Mouse (Mus musculus) cortical plate, adult 2 months (tissue): ENCODE data around the gene Pwp2.

Experiments
- CTCF ChIP-seq: fragments of 200-500 bp; IDR thresholded peaks from 2 replicates; pipeline ENCODE4 v1.5.1; 2011; ENCODE audit warnings: mild to moderate bottlenecking, control low read depth, low read length; ENCODE audit not compliant: insufficient read depth; ENCODE audit errors: extremely low read depth
- POLR2A ChIP-seq: fragments of 200-500 bp; IDR thresholded peaks from 2 replicates; pipeline ENCODE4 v1.6.1; 2011; ENCODE audit warnings: mild to moderate bottlenecking, low read length, control low read depth; ENCODE audit not compliant: insufficient read depth; ENCODE audit errors: extremely low read depth

DNA sequence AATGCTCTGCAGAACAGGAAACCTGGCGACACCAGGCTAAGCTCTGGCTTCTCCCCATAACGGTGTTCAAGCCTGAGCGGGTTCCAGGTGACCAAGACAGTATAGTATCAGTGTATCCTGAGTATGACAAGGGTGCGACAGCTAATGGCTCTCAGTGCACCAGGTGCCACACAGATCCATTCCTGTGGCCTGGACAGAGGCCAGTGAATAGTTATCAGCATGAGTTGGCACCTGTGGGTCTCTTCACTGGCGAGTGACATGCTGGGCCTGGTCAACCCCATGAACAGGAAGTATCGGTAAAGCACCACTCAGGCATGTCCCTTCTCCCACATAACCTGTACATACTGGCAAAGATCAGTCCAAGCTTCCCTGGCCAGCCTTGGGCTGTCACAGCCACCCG is 13.9 kb downstream of the Pwp2 start:
- no peak for TF ChIP-seq CTCF
- TF ChIP-seq POLR2A, result no peak
